Mouse (Mus musculus) brown adipose tissue, adult 24 weeks (tissue): ENCODE data around the gene Snx20. TPM values are rescaled to one million over a fixed set of nuclear protein-coding genes. Genes with fewer than 3 reads are reported as not detected.

Source experiments
- H3K27ac ChIP-seq: fragments of 200-500 bp; replicated peaks from 2 replicates; pipeline ENCODE4 v1.5.1; 2012; ENCODE audit warnings: low read depth, mild to moderate bottlenecking, low read length
- H3K4me1 ChIP-seq: fragments of 200-500 bp; 2 replicates; pipeline ENCODE4 v1.6.1; 2012; ENCODE audit warnings: low read length, mixed read lengths; ENCODE audit not compliant: control insufficient read depth, insufficient read depth, insufficient read length
- H3K4me3 ChIP-seq: fragments of 200-500 bp; 2 replicates; pipeline ENCODE4 v1.5.1; 2012; ENCODE audit warnings: low read depth, mild to moderate bottlenecking, low read length, moderate library complexity; ENCODE audit not compliant: insufficient read depth
- polyA plus RNA-seq: library from polyadenylated mRNA; stranded (reverse); fragments of >200 nt; gene quantifications from 2 replicates; pipeline ENCODE4 v1.2.4, GENCODE M21; 2012; ENCODE audit not compliant: missing spikeins, insufficient read depth, insufficient read length

Snx20 gene
- polyA plus RNA-seq, 1 experiment = 1.9 TPM

DNA sequence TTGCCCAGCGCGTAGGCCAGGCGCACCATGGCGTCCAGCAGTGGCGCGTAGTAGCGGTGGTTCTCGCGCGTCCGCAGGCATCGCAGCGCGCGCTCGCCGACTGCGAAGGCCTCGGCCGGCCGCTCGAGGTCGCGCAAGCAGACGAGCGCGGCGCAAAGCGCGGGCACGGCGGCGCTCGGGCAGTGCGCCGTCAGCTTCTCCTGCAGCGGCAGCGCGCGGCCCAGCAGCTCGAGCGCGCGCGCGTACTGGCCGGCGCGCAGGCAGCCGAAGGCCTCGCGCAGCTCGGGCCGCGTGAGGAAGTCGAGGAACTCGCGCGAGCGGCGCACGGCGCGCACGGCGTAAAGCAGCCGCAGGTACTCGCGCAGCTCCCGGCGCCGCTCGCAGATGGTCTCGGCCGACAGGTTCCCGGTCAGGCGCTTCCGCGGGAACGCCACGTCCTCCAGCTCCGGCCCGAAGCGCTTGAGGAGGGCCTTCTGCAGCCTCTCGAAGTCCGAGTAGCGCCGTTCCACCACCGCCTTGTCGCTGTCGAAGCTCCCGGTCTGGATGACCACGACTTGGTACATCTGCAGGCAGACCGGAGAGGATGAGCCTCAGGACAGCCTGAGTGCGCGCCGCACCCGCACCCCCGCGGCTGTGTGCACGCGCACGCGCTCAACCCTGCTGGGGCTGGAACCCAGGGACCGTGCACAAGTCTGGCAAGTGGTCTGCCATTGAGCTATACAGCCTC lies 8.5 kb downstream of the Snx20 start:
- H3K4me1 ChIP-seq = peaks cover 24% of the 10 kb centered on the region
- H3K27ac ChIP-seq = peak overlapping the region; percentile 73
- H3K4me3 ChIP-seq = peak overlapping the region; percentile 67

DNA sequence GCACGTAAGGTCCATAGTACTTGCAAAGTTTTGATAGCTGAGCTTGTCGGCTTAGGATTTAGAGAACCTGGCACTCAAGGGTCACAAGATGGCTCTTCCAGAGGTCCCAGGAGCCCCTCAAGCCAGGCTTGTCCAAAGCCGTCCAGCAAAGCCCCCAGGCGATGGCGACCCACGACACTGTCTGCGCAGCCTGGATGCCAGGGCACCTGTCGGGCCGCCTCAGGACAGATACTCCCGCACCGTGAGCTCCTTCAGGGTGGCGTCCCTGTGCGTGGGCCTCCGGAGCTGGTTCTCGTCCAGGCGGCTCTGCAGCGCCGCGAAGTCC lies 9.0 kb downstream of the Snx20 start:
- peaks cover 22% of the 10 kb centered on the region for H3K4me1 ChIP-seq

DNA sequence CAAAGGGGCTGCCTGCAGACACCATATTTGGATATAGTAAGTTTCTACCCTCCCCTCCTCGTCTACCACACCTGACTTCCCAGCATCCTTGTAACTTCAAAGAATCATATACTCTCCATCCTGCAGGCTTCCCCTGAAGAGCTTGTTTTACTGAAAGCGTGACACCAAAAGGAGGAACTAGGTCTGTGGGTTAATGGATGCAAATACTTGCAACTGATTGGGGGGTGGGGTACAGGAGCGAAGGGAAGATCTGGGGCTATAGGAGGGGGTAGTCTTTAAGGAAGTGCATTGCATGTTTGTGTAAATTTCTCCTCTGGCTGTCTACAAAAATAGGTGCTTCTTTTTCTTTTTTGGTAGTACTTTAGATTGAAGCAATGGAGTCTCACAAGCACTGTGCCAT lies 9.5 kb downstream of the Snx20 start:
- Histone ChIP-seq H3K4me1 (peaks cover 22% of the 10 kb centered on the region), H3K4me3 (0 out of 2 replicates have a peak overlapping the region, but pooled peaks have one; percentile 67), H3K27ac (no peak overlapping the region)

More for the DNA sequence above, 9.0 kb downstream of the Snx20 start:
- Histone ChIP-seq H3K27ac (no peak overlapping the region), H3K4me3 (peak overlapping the region; percentile 67)

DNA sequence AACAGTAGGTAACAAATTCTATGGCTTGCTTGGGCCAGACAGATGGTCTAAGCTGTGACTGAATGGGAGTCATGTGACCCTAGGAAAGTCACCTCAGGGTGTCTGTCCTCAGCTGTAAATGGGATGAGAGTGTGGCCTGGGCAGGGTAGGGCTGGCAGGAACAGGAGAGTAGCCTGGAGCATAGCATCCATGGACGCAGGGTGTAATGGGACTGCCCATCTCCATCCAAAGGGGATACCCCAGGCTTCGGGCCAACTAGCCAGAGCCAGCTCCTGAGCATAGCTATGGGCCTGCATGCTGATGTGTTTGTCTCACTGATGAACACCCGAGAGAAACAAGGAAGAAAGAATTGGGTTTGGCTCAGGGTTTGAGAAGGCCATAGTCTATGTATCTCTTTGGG lies 11.7 kb downstream of the Snx20 start:
- no peak overlapping the region for H3K27ac ChIP-seq
- H3K4me3 ChIP-seq = no peak overlapping the region
- H3K4me1 ChIP-seq = peaks cover 13% of the 10 kb centered on the region

DNA sequence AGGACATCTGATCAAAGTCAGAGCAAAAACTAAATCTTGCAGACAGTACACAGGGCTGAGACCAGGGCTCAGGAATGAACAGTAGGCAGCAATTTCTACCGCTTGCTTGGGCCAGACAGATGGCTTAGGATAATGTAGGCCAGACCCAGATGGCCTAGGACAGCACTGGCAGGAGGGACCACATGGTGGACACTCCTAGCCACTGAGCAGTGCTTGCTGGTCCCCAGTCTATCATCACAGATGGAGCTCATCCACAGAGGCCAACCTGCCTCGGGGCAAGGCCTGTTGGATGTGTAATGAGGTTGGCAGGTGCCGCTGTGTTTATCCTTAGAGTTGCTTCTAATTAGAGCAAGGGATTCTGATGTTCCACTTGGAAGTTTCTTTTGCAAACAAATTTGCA lies 12.6 kb downstream of the Snx20 start:
- Histone ChIP-seq H3K27ac (no peak overlapping the region), H3K4me3 (no peak overlapping the region), H3K4me1 (peaks cover 4% of the 10 kb centered on the region; the same call in 1 of the 2 replicates)

DNA sequence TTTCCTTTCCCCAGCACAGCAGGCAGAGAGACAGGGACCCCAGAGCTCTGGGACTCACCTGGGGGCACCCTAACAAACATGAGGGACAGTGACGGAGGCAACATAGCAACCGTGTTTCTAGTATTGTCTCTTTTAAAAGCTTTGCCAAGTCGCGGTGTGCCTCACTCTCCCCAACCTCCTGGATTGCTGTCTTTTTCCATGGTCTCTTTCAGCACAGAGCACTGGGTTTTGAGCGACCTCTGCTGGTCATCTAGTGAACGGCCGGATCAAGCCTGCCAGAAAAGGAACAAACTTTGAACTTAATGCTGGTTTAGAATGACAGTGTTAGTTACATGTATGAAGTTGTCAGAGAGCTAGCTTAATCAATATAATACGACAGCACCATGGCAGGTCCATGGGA lies 14.5 kb downstream of the Snx20 start:
- H3K27ac ChIP-seq = no peak overlapping the region
- no peaks in the 10 kb centered on the region for H3K4me1 ChIP-seq
- H3K4me3 ChIP-seq = no peak overlapping the region

DNA sequence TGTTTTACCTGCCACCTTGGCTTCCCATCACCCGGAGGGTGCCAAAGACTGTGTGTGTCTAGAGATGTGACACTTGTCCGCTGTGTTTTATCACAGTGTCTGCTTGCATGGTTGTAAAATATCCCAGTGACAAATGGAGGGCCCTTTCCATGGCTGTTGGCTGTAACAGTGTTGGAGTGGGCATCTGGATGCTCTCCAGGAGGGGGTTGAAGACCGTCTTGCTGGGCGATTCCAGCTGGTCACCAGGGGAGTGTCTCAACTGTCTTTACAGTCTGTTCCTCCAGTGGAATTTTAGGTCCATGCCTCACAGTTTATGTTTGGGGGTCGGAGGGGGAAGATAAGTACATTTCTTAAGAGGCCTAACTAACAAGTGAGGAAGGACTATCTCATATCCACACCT lies 15.0 kb downstream of the Snx20 start:
- Histone ChIP-seq H3K4me1 (no peaks in the 10 kb centered on the region), H3K27ac (no peak overlapping the region), H3K4me3 (no peak overlapping the region)

DNA sequence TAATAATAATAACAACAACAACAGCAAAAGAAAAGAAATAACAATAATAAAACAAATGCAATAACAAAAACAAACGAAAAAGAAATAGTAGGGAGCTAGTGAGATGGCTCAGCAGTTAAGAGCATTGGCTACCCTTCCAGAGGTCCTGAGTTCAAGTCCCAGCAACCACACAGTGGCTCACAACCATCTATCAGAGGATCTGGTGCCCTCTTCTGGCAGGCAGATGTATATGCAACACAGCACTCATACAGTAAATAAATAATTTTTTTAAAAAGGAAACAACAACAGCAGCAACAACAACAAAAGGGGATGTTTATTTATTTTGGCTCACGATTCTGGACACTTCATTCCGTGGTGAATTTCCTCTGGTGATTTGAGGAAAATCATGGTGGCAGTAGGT lies 16.4 kb downstream of the Snx20 start:
- H3K4me3 ChIP-seq = no peak overlapping the region
- no peak overlapping the region for H3K27ac ChIP-seq
- no peaks in the 10 kb centered on the region for H3K4me1 ChIP-seq

DNA sequence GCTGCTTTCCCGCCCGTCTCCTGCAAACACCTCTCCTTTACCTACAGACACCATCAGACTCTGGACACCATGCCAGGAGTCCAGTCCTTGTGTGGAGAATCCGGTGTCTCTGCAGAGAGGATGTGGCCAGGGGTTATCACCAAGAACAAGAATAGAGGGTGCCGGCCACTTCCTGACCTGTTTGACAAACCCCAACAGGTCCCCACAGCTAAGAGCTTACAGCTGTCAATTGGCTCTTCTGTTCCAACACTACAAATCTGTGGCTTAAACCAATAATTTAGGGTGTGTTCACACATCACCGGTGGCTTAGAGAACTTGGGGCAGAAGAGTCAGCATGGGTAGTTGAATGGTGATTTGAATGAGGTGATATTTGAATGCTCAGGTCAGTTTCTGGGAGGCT lies 17.3 kb downstream of the Snx20 start:
- H3K4me1 ChIP-seq = no peaks in the 10 kb centered on the region
- no peak overlapping the region for H3K4me3 ChIP-seq
- no peak overlapping the region for H3K27ac ChIP-seq

DNA sequence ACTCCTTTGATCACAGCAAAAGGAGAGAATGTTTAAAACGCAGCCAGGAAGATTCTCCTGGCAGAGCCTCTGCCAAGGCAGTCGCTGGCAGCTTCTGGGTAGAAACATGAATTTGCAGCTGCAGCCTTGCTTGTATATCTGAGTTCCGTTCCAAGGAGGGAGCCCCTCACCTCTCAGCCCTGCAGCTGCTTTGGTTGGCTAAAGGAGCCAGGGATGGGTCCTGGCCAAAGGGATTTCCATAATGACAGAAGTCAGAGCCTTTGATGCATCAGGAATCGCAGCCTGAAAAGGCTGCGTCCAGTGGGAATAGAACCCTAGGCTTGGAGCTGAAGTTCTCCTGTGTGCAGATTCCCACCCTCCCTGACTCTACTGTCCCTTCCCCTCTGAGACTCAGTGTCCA lies 20.9 kb downstream of the Snx20 start:
- Histone ChIP-seq H3K4me3 (no peak overlapping the region), H3K4me1 (no peaks in the 10 kb centered on the region), H3K27ac (no peak overlapping the region)

DNA sequence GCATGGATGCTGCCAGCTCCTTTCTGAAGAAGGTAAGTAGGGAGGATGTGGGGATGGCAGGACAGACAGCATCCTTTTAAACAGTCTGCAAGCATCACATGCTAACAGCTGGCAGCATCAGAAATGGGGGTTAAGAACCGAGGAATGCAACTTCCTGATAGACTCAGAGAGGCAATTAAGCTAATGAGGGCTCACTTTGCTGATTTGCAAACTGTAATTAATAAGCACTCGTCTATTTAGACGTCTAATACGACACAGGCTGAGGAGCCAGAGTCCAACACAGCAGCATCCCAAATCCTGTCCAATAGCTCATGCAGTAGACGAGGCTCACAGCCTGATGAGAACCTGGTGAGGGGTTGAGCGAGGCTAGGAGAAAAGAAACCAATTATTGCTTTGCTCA lies 25.7 kb downstream of the Snx20 start:
- Histone ChIP-seq H3K4me1 (peaks cover under 1% of the 10 kb centered on the region; the same call in 1 of the 2 replicates), H3K27ac (no peak overlapping the region), H3K4me3 (no peak overlapping the region)

DNA sequence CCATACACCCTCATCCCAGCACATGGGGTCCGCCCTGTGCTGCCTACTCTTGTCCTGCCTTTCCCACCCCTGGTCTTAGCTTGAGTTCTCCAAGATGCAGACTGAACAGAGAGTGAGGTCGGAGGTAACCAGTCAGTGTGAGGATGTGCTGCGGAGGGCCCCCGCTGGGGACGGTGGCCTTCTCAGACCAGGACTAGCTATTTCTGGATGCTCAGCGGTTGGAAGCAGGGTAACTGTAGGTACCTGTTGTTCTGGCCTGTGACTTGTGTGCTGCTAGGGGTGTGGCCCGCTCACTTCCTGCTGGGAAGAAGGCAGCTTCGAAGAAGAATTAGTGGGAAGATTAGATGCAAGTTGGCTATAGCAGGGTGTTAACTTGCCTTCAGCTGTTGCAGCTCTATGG lies 26.9 kb downstream of the Snx20 start:
- Histone ChIP-seq H3K4me1 (peaks cover 3% of the 10 kb centered on the region; the same call in 1 of the 2 replicates), H3K4me3 (no peak overlapping the region), H3K27ac (no peak overlapping the region)

DNA sequence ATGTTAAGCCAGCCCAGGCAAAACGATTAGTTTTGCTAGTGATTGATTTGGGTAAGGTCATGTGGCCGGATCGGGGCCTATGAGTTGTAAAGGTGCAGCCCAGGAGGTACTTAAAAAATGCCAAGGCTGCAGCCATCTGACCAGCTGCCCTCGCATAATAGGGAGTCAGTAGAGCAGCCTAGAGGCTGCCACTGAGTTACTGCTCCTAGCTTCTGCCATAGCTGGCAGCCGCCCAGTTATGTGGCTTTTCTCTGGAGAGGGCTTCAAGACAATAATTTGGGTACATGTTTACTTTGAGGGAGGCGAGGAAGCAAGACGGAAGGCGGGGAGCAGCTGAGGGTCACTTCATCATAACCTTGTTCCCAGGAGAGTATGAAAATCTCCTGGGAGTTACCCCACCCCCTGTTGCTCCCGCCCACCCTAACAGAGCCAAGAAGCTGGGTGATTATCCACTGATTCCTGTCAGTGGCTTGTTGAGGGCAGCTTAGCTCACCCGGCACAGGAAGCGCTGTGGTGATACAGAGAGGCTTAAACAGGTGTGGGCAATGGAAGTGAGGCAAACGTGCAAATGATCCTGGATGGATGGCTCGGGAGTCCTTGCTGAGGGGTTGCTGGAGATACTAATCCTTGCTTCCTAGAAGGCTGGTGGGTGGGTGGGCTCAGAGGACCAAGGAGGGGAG lies 30.4 kb downstream of the Snx20 start:
- H3K27ac ChIP-seq = no peak overlapping the region
- no peak overlapping the region for H3K4me3 ChIP-seq

DNA sequence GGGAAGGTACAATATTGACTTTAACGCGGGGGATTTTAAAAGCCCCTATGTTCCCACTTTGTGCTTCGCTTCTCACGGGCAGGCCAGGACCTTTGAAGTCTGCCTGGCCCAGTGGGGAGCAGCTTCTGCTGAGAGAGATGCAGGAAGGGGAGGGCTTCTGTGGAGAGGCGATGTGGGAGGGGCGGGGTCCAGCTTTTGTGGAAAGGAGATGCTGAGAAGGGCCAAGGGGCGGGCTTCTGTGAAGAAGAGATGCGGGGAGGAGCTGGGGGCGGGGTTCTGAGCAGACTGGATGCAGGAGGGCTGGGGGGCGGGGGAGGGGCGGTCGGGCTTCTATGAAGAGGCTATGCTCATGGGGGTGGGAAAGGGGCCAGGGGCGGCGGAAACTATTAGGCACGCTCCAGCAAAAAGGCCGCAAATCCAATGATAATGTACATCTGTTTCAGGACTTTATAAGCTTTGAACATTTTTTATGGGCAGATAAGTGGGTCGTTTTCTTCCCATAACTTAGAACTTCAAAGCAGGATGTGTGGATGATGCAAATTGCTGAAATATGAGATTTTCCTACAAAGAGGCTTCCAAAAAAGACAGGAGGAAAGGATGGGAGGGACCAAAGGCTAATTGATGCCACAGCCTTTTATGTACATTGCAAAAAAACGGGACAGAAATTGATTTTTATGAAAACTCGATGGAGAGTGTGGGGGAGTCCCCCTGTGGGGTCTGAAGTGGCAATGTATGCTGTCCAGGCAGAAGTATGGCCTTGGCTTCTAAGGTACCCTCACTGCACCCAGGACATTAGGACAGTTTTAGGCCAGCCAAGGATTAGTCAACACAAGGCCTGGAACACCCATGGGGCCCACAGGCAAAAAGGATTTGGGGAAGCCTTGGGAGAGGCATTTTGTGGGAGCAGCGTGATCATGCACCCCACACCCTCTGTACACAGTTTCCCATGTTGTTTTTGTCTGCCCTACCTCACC lies 31.6 kb downstream of the Snx20 start:
- no peak overlapping the region for H3K4me3 ChIP-seq
- peaks cover 3% of the 10 kb centered on the region; the same call in 1 of the 2 replicates for H3K4me1 ChIP-seq

More for the DNA sequence above, 30.4 kb downstream of the Snx20 start:
- peaks cover 3% of the 10 kb centered on the region; the same call in 1 of the 2 replicates for H3K4me1 ChIP-seq

DNA sequence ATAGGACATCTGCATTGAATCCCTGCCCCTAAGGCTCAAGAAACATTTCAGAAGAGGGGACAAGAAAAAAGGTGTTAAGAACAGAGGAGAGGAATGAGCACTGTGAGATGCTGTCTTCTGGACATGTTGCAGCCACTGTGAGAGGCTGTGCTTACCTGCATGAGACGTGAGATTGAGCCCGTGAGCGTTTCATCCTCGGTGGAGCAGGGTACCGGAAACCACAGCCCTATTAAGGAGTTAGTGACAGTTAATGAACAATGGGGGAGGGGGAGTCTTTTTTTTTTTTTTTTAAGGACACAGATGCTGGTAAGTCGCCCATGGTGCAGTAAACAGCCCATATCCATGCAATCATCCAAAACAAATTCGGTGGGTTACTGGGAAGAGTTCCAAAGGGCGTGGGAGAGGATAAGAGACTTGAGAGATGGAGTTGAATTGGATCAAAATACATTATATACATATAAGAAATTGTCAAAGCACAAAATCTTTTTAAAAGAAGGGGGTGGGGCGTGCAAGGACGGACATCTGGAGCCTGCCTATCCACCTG lies 32.4 kb downstream of the Snx20 start:
- no peak overlapping the region for H3K27ac ChIP-seq
- no peak overlapping the region for H3K4me3 ChIP-seq
- peaks cover 3% of the 10 kb centered on the region; the same call in 1 of the 2 replicates for H3K4me1 ChIP-seq

More for the DNA sequence above, 31.6 kb downstream of the Snx20 start:
- H3K27ac ChIP-seq = no peak overlapping the region
